Mouse (Mus musculus) brain, embryonic 18.5 days (tissue): Measurements from ENCODE around the gene Dohh.

ENCODE experiments used
- DNase-seq: peaks from one replicate; pipeline ENCODE4 v3.0.0-alpha.2; 2012; ENCODE audit warnings: low read depth, low spot score

Gene Dohh

GRCm38 (mm10) chr10:81417227-81418215, 33.3 kb downstream of the Dohh start:
- no peak for DNase-seq

- DNase-seq: no peak
Measured at GRCm38 (mm10) chr10:81418216-81419070, 34.2 kb downstream of the Dohh start.

- DNase-seq: no peak
Measured at GRCm38 (mm10) chr10:81419111-81419928, 35.1 kb downstream of the Dohh start.

GRCm38 (mm10) chr10:81420191-81420767, 36.1 kb downstream of the Dohh start:
- no peak for DNase-seq

GRCm38 (mm10) chr10:81421041-81421796, 37.0 kb downstream of the Dohh start:
- no peak for DNase-seq

GRCm38 (mm10) chr10:81421797-81422100, 37.5 kb downstream of the Dohh start:
- no peak for DNase-seq

- DNase-seq: no peak
Measured at GRCm38 (mm10) chr10:81422191-81422590, 38.0 kb downstream of the Dohh start.

- DNase-seq: no peak
Measured at GRCm38 (mm10) chr10:81422661-81423217, 38.5 kb downstream of the Dohh start.

- no peak for DNase-seq
Measured at GRCm38 (mm10) chr10:81423476-81424245, 39.4 kb downstream of the Dohh start.

- no peak for DNase-seq
Measured at GRCm38 (mm10) chr10:81424246-81425051, 40.2 kb downstream of the Dohh start.

- DNase-seq: no peak
Measured at GRCm38 (mm10) chr10:81425236-81425850, 41.1 kb downstream of the Dohh start.

- no peak for DNase-seq
Measured at GRCm38 (mm10) chr10:81426081-81426671, 41.9 kb downstream of the Dohh start.

GRCm38 (mm10) chr10:81426897-81427296, 42.7 kb downstream of the Dohh start:
- no peak for DNase-seq

GRCm38 (mm10) chr10:81427327-81427726, 43.1 kb downstream of the Dohh start:
- no peak for DNase-seq

- no peak for DNase-seq
Measured at GRCm38 (mm10) chr10:81427804-81428506, 43.7 kb downstream of the Dohh start.

- DNase-seq: no peak
Measured at GRCm38 (mm10) chr10:81428507-81428870, 44.3 kb downstream of the Dohh start.

GRCm38 (mm10) chr10:81429092-81429491, 44.9 kb downstream of the Dohh start:
- DNase-seq: no peak
